Mouse (Mus musculus) forebrain, embryonic 16.5 days (tissue): ENCODE measurements around the gene Arhgef3. TPM values are rescaled to one million over a fixed set of nuclear protein-coding genes. Genes with fewer than 3 reads are reported as not detected.

Source experiments
- ATAC-seq: fragments of 200-750 bp; cut with Nextera tagmentation; 2 replicates; pipeline ENCODE4 v1.8.0; 2017; ENCODE audit warnings: mild to moderate bottlenecking, moderate library complexity
- H3K27ac ChIP-seq: fragments of 300-500 bp; sonication (generic); 2 replicates; pipeline ENCODE4 v1.5.1; 2014; ENCODE audit warnings: low read length, control low read depth
- H3K27me3 ChIP-seq: fragments of 300-500 bp; sonication (generic); replicated peaks from 2 replicates; pipeline ENCODE4 v1.6.1; 2014; ENCODE audit warnings: low read length; ENCODE audit not compliant: control insufficient read depth, insufficient read depth
- H3K36me3 ChIP-seq: fragments of 300-500 bp; sonication (generic); 2 replicates; pipeline ENCODE4 v1.6.1; 2014; ENCODE audit not compliant: control insufficient read depth, insufficient read depth
- H3K4me1 ChIP-seq: fragments of 300-500 bp; sonication (generic); replicated peaks from 2 replicates; pipeline ENCODE4 v1.6.1; 2014; ENCODE audit warnings: low read length; ENCODE audit not compliant: control insufficient read depth, insufficient read depth
- H3K4me2 ChIP-seq: fragments of 300-500 bp; sonication (generic); 2 replicates; pipeline ENCODE4 v1.6.1; 2014; ENCODE audit warnings: mild to moderate bottlenecking, low read length, control low read depth
- H3K4me3 ChIP-seq: fragments of 300-500 bp; sonication (generic); replicated peaks from 2 replicates; pipeline ENCODE4 v1.5.1; 2014; ENCODE audit warnings: mild to moderate bottlenecking, low read length, control low read depth
- H3K9ac ChIP-seq: fragments of 300-500 bp; sonication (generic); replicated peaks from 2 replicates; pipeline ENCODE4 v1.6.1; 2014; ENCODE audit warnings: low read depth, low read length, control low read depth
- H3K9me3 ChIP-seq: fragments of 300-500 bp; sonication (generic); 2 replicates; pipeline ENCODE4 v1.6.1; 2016; ENCODE audit warnings: low read length; ENCODE audit not compliant: control insufficient read depth
- WGBS: fragments of 180-500 bp; shearing (Covaris S2); extraction: QIAGEN DNeasy Blood & Tissue Kit; methylation state at CpG from one replicate; pipeline ENCODE4 v1.1.7; 2014; 5-methylcytosine and 5-hydroxymethylcytosine counted together
- polyA plus RNA-seq: library from polyadenylated mRNA; unstranded; fragments of >200 nt; fragmentation: Nextera tagmentation; extraction: Ambion mirVana; gene quantifications from 2 replicates; pipeline ENCODE4 v1.2.1, GENCODE M21; 2015

The Arhgef3 gene
- polyA plus RNA-seq, 1 experiment from 2014 or later = 5.1 TPM

DNA sequence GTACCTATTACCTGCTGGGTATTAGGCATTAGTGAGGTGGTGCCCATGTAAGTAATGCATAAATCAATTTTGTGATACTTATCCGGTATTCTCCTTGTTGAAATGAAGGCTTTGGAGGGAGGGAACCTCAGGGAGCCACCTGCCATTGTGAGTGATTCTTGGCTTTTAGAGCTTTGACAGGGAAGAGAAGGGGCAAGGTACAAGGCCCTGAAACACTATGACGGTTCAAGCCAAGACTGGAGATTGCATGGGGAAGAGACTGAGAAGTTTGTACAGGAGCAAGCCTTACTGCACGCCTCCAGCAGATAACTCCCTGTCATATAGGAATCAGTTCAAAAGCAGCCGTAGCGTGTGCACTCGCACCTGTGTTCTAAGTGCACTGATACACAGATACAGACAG, 177.4 kb downstream of the Arhgef3 start:
- no peak overlapping the region for H3K9ac ChIP-seq
- no peak for ATAC-seq
- no peaks in the 10 kb centered on the region for H3K27me3 ChIP-seq
- H3K4me1 ChIP-seq = no peaks in the 10 kb centered on the region
- no peak overlapping the region for H3K4me2 ChIP-seq
- no peak overlapping the region for H3K4me3 ChIP-seq
- no peaks in the 10 kb centered on the region for H3K9me3 ChIP-seq
- WGBS = 97% methylated on average over 6 of the region's 6 CpGs
- no peaks in the 10 kb centered on the region for H3K36me3 ChIP-seq
- no peak overlapping the region for H3K27ac ChIP-seq

DNA sequence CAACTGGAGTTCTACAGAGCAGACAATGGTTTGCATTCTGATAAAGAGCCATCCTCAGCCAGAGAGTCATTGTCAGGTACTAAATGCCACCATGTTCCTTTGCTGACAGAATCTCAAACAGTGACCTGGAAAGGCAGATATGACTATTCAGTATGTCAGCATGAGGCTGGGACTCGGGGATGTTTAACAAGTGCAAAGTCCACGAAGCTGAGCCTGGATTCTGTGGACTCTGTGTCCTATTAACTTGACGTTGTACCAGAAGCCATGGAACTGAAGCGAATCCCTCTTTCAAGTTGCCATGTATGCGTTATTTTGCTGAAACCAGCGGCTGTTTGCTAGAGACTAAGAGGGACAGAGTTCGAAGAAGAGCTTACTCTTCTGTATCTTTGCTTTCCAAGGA, 181.1 kb downstream of the Arhgef3 start:
- Histone ChIP-seq H3K27ac (no peak overlapping the region), H3K9me3 (no peaks in the 10 kb centered on the region), H3K9ac (no peak overlapping the region), H3K36me3 (no peaks in the 10 kb centered on the region), H3K27me3 (no peaks in the 10 kb centered on the region), H3K4me3 (no peak overlapping the region), H3K4me1 (no peaks in the 10 kb centered on the region), H3K4me2 (no peak overlapping the region)
- no peak for ATAC-seq
- 85% methylated on average over 7 of the region's 7 CpGs for WGBS

DNA sequence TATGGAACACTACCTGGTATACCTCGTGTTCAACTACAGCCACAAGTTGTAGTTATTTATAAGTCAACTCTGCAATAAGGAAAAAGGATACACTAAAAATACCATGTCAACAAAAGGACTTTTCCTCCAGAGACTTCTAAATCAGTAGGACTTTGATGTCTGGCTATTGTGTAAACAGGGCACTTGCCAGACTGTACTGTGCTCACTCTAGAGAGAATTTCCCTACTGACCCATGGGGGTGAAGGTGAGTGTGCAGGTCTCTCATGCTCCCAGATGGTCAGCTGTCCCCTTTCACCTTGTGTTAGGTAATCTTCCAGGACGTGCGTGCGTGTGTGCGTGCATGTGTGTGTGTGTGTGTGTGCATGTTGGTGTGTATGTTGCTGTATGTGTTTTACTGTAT, 182.3 kb downstream of the Arhgef3 start:
- 85% methylated on average over 5 of the region's 5 CpGs for WGBS
- Histone ChIP-seq H3K27ac (no peak overlapping the region), H3K27me3 (no peaks in the 10 kb centered on the region), H3K9ac (no peak overlapping the region), H3K9me3 (no peaks in the 10 kb centered on the region), H3K4me1 (no peaks in the 10 kb centered on the region), H3K4me3 (no peak overlapping the region), H3K36me3 (no peaks in the 10 kb centered on the region), H3K4me2 (no peak overlapping the region)
- no peak for ATAC-seq

- no peak overlapping the region for H3K4me3 ChIP-seq
- H3K4me2 ChIP-seq = no peak overlapping the region
- no peak for ATAC-seq
- no peak overlapping the region for H3K27ac ChIP-seq
- no peak overlapping the region for H3K9ac ChIP-seq
- 85% methylated on average over 2 of the region's 2 CpGs for WGBS
- H3K9me3 ChIP-seq = no peaks in the 10 kb centered on the region
- no peaks in the 10 kb centered on the region for H3K36me3 ChIP-seq
- H3K4me1 ChIP-seq = no peaks in the 10 kb centered on the region
- no peaks in the 10 kb centered on the region for H3K27me3 ChIP-seq
These were observed 184.2 kb downstream of the Arhgef3 start for GRCm38 (mm10) chr14:27298875-27299274.

DNA sequence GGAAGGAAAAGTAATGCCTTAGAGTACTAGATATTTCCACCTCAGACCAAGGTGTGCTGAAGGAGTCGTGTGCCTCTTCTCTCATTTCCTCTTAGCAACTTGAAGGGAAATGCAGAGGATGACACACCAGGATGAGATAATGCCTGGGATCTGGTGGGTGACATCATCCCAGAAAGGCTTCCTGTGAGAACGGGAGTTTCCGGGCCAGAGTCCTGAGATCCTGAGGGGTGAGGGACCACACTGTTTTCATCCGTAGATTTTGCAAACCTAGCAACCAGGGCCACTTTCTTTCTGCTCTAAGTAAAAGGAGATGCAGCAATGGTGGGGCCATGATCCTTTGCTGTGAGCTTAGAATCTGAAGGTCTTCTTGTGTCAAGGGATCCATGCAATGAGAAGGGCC, 185.0 kb downstream of the Arhgef3 start:
- Histone ChIP-seq H3K4me1 (no peaks in the 10 kb centered on the region), H3K27me3 (no peaks in the 10 kb centered on the region), H3K4me3 (no peak overlapping the region), H3K36me3 (no peaks in the 10 kb centered on the region), H3K9ac (no peak overlapping the region), H3K9me3 (no peaks in the 10 kb centered on the region), H3K27ac (no peak overlapping the region), H3K4me2 (no peak overlapping the region)
- no peak for ATAC-seq
- WGBS = 90% methylated on average over 4 of the region's 4 CpGs

GRCm38 (mm10) chr14:27301768-27302499, 187.2 kb downstream of the Arhgef3 start:
- 73% methylated on average over 5 of the region's 5 CpGs for WGBS
- Histone ChIP-seq H3K9me3 (no peaks in the 10 kb centered on the region), H3K4me1 (no peaks in the 10 kb centered on the region), H3K9ac (no peak overlapping the region), H3K4me3 (no peak overlapping the region), H3K27ac (no peak overlapping the region), H3K4me2 (no peak overlapping the region), H3K27me3 (no peaks in the 10 kb centered on the region), H3K36me3 (no peaks in the 10 kb centered on the region)
- no peak for ATAC-seq

DNA sequence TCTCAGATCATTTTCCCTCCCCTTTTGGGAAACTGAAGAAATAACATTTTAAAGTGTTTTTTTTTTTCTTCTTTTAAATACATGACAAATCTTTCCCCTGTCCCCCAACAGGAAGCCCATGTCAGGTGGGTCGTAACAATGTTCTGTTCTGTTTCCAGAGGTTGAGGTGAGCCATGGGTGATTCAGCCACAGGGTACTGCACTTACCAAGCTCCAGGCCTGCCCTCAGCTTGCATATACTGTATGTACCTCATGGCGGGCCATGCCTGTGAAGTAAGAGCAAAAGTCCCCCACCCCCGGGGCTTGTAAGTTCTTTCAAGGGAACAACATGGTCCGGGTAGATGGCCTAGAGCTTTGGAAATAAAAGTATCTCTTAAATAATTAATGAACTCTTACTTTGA, 188.6 kb downstream of the Arhgef3 start:
- Histone ChIP-seq H3K36me3 (no peaks in the 10 kb centered on the region), H3K27ac (no peak overlapping the region), H3K4me1 (no peaks in the 10 kb centered on the region), H3K4me2 (no peak overlapping the region), H3K9ac (no peak overlapping the region), H3K27me3 (no peaks in the 10 kb centered on the region), H3K9me3 (no peaks in the 10 kb centered on the region), H3K4me3 (no peak overlapping the region)
- WGBS = 85% methylated on average over 4 of the region's 4 CpGs
- ATAC-seq = no peak

DNA sequence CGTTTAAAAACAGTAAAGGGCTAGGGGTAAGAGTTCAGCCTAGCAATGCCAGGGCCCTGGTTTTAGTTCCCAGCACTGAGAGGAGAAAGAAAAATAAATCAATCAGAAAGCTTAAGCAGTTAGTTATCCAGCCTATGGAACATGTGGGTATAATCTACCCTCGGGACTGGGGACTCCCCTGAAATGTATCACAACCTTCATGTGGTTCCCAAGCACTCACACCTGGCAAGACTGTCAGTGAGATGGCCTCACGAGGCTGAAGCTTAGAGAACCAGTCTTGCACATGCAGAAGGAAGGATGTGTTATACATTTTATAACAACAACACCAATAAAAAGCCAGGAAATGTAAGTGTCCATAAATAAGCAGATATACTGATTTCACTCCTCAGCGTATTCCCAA, 189.7 kb downstream of the Arhgef3 start:
- WGBS = 76% methylated on average over 4 of the region's 4 CpGs

GRCm38 (mm10) chr14:27308761-27309160, 194.1 kb downstream of the Arhgef3 start:
- no peak overlapping the region for H3K4me2 ChIP-seq
- H3K9ac ChIP-seq = no peak overlapping the region
- H3K36me3 ChIP-seq = no peaks in the 10 kb centered on the region
- 72% methylated on average over 3 of the region's 3 CpGs for WGBS
- no peak overlapping the region for H3K27ac ChIP-seq
- H3K4me3 ChIP-seq = no peak overlapping the region
- H3K9me3 ChIP-seq = no peaks in the 10 kb centered on the region
- H3K4me1 ChIP-seq = no peaks in the 10 kb centered on the region
- no peak for ATAC-seq
- H3K27me3 ChIP-seq = no peaks in the 10 kb centered on the region

More for the DNA sequence above, 189.7 kb downstream of the Arhgef3 start:
- no peaks in the 10 kb centered on the region for H3K4me1 ChIP-seq
- no peaks in the 10 kb centered on the region for H3K27me3 ChIP-seq
- H3K9ac ChIP-seq = no peak overlapping the region
- ATAC-seq = no peak
- H3K4me2 ChIP-seq = no peak overlapping the region
- no peak overlapping the region for H3K27ac ChIP-seq
- no peaks in the 10 kb centered on the region for H3K9me3 ChIP-seq
- H3K4me3 ChIP-seq = no peak overlapping the region
- H3K36me3 ChIP-seq = no peaks in the 10 kb centered on the region
